Mouse (Mus musculus): ENCODE measurements around the gene Cds2.
A peak's percentile ranks its signal among the peaks of the same experiment; 100 is the strongest.
"Not testable (repeated sequence)": the region's sequence is repeated elsewhere in the genome, so short reads cannot be mapped to it uniquely, and the experiment has no call there.

The Cds2 gene

GRCm38 (mm10) chr2:132262879-132263398 is at the start of gene Cds2:
Gene Cds2, plus strand, starts transcription at chr2:132263148.
- DNase-seq (ENCODE audit: low spot score in 2 of 2), result peak; percentile 96 to 99

GRCm38 (mm10) chr2:132221611-132222073 is 41.3 kb upstream of the Cds2 start:
- no peak for DNase-seq (ENCODE audit: low spot score in 2 of 2)

- DNase-seq (ENCODE audit: low spot score in 2 of 2), result no peak
Observed at GRCm38 (mm10) chr2:132224359-132224758, 38.6 kb upstream of the Cds2 start.

DNA sequence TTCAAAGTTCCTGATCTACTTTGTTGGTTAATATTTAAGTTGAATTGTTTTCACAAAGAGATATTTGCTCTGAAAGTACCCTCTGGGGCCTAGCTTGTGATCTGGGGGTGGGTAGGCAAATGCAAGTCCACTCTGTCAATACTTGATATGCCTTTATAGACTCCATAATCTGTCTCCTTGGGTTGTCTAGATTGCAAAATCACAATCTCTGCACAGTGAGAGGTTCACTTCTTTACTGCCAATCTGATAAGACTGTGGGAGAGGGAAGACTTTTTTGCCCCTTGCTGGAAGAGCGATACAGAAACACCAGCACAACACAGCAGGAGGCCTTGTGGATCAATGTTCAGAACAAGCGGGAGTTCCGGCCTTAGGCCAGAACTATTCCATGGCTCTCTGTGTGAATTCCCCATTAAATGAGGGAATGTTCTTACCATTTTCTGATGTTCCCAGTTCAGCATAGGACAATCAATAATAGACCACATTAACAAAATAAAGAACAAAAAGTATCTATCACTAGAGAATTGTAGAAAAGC is 30.5 kb upstream of the Cds2 start:
- DNase-seq (ENCODE audit: low spot score in 2 of 2), result no peak

- DNase-seq (ENCODE audit: low spot score in 2 of 2), result no peak
Observed at GRCm38 (mm10) chr2:132233985-132234765, 28.8 kb upstream of the Cds2 start.

GRCm38 (mm10) chr2:132235291-132235690 is 27.7 kb upstream of the Cds2 start:
- DNase-seq (ENCODE audit: low spot score in 2 of 2), result no peak

- no peak for DNase-seq (ENCODE audit: low spot score in 2 of 2)
Observed at GRCm38 (mm10) chr2:132235975-132236374, 27.0 kb upstream of the Cds2 start.

DNA sequence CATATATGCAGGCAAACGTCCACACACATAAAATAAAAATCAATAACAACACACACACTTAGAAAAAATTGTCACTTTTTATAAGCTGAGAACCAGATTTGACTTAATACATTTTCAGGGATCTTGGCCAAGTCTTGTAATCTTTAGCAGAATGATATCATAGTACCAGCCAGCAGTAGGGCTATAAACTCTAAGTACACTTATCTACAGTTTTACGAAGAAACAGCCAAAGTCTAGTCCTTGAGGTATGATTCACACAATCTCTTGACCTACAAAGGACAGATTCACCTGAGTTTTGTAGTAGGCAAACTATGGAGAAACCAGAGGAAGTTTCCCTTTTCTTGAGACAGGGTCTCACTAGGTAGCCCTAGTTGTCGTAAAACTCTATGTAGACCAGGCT is 23.5 kb upstream of the Cds2 start:
- DNase-seq (ENCODE audit: low spot score in 2 of 2), result not testable (repeated sequence)

GRCm38 (mm10) chr2:132240457-132240856 is 22.5 kb upstream of the Cds2 start:
- peak; percentile 61 to 70 for DNase-seq (ENCODE audit: low spot score in 2 of 2)

DNA sequence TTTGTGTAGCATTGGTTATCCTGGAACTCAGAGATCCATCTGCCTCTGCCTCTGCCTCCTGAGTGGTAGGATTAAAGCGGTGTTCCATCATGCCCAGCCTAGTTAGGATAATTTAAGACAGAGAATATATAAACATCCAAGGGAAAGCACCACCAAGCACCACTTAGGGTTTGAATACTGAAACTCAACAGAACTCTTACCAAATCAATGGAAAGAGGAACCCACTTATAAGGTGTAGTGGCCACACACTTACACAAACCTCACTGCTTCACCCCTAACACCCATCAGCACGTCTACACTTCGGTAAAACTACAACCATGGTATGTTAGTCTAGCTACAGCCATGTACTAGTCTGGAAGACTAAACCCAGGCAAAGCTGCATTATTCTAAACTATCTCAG is 19.6 kb upstream of the Cds2 start:
- no peak for DNase-seq (ENCODE audit: low spot score in 2 of 2)

DNA sequence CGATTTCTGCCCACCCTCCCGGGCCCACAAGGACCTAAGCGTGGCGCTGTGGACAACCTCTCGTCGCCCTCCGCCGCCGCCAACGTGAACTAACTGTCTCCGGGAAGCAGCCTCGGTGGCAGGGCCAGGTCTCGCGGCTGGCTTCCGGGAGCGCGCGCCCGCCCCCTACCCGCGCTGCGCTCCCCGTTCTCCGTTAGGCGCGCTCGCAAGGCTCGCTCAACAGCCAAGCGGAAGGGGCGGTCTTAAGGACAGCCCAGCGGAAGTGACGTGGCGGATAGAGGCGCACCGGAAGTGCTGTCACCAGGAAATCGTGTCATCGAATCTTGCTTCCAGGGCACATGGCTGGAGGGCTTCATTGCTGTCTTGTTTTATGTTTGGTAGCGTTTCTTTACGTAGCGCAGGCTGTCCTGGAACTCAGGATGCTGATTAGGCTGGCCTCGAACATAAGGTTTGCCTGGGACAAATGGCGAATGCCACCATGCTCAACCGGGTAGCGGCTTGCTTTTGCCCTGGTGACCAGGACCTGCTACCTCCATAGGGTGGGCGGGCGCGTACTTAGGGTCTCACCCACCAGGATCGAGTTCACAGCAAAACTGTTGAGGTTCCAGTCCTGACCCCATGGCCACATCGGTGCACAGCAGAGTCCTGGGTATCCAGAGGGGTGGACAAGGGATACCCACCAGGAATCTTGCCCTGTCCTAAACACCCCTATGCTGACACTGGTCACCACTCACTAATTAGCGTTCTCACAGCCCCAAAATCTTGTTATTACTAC is 15.2 kb upstream of the Cds2 start, which contains the start of gene Tmem230:
Gene Tmem230 (minus strand): TSS at position 269 of the 775 bp plus-strand sequence.
- DNase-seq (ENCODE audit: low spot score in 2 of 2), result peak; percentile 82 to 91

DNA sequence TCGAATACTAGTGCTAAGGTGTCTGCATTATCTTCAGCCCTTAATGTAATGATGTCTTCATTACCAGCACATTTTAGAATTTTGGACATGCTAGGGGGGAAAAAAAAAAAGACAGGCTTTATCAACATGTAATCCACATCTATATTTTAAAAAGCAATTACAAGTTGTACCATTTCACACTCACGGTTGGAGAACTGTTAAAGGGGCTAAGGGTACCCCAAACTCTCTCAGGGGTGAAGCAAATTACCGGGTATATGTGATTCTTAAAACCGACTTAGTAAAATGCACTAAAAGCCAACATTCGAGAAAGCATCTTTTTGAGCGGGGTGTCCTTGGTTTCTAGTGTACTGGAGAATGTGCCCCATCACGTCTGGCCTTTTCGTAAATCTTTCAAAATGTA is 11.0 kb upstream of the Cds2 start:
- no peak for DNase-seq (ENCODE audit: low spot score in 2 of 2)

GRCm38 (mm10) chr2:132252542-132253528 is 10.1 kb upstream of the Cds2 start, which contains the start of gene Pcna:
Gene Pcna, minus strand, starts transcription at chr2:132253314.
- peak; percentile 88 to 93 for DNase-seq (ENCODE audit: low spot score in 2 of 2)

- DNase-seq (ENCODE audit: low spot score in 2 of 2), result no peak
Observed at GRCm38 (mm10) chr2:132253603-132254002, 9.3 kb upstream of the Cds2 start.

DNA sequence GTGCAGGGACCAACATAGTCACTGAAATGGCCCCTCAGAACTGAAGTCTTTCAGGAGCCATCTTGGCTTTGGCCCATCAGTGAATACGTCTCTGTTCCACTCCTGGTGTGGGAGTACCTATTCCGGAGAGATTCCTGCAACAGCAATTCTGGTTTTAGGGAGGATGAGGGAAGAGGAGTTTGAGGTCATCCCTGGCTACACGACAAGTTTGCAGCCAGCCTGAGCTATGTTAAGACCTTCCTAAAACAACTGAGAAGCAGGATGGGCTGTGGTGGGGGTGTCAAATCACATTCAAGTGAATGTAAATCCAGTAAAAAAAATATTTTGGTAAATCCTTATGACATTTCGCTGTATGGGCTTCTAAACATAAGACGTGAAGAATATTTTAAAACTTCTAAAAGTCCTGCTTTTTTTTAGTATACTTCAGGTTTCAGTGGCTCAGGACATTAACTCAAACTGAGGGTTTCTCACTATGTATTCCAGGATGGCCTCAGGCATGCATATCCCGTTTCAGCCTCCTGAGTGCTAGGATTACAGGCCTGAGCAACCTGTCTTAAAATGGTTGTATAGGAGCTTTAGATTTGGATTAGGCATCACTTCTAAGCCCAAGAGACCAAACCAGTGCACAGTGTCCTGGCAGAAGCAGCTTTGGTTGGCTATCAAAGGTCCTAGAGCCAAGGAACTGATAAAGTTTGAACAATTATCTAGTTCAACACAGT is 5.4 kb upstream of the Cds2 start:
- DNase-seq (ENCODE audit: low spot score in 2 of 2), result no peak

DNA sequence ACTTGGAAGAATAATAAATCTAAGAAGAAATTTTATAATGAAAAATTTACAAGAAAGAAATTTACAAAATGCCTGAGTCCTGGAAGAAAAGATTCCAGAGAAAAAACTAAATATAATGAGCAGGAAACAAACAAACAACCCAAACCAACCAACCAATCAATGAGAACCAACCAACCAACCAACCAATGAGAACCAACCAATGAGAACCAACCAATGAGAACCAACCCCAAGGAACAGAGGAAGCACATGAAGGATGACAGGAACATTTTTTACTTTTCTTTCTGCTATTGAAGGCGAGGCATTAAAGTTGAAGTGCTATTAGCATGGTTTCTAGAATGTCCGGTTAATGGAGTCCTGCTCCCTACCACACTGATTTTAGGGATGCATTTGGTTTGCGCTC is 2.3 kb upstream of the Cds2 start:
- no peak for DNase-seq (ENCODE audit: low spot score in 2 of 2)

- no peak for DNase-seq (ENCODE audit: low spot score in 2 of 2)
Observed at GRCm38 (mm10) chr2:132262175-132262574, 773 bp upstream of the Cds2 start.

DNA sequence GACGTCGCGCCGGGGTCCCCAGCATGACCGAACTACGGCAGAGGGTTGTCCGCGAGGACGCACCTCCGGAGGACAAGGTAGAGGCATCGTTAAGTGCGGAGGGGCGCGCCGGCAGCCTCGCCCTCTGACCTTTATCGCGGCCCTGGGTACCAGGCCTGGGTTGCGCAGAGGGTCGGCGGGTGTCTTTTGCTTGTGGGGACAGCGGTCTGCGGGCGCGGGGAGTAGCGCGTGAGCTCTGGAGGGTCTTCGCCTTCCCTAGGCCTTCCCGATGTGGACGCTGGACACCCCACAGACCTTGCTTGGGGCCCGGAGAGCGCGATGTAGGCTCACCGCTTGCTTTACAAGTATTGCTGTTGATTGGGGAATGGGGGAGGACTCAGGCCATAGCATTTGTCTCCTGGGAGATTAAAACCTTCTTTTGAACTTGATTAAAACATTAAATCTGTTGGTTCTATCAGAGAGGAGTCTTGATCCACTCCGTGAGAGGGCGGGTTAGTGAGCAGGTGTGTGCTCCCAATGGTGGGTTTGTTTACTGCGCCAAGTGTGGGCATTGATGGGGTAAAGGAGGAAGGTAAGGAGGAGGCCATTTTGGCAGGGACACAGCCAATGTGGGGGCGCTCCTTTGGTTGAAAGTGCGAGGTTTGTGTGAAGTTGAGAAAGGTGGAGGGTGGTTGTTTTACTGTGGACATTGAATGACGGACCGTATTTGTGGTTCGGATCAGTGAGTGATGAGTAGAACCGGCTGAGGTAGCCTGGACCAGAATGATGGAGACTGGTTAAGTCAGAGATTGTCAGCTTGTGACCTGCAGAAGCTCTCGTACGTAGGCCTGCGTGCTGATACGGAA is 695 bp downstream of the Cds2 start:
- peak in 1 of 2 experiments; percentile 25 for DNase-seq (ENCODE audit: low spot score in 2 of 2)

- DNase-seq (ENCODE audit: low spot score in 2 of 2), result no peak
Observed at GRCm38 (mm10) chr2:132264266-132264710, 1.3 kb downstream of the Cds2 start.

Data from cerebellum, postnatal 4 days (tissue).